Mouse (Mus musculus): ENCODE data around the gene Caskin2.

DNA sequence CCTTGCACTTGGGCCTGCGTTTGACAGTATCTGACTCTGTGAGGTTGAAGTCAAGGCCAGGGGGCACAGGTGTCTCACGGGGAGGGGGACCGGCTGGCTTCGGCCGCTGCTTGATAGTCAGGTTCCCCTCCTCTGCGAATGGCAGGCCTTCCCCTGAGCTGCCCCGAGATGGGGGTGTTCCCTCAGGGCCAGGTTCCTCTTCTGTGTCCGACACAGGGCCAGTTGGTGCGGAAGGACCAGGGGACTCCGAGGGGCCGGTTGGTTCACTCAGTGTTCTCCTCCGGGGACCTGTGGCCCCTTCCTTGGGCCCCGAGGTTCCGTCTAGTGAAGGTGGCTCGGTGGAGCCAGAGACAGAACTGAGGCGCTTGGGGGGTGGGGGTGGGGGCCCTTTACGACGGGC, 12.5 kb downstream of the Caskin2 start:
- TF ChIP-seq EP300 (optimal IDR thresholded peaks at IDR 0.05) (no peak), CTCF (IDR thresholded peaks at IDR 0.05; ENCODE audit: low read depth) (no peak)

Data from stomach, postnatal 0 days (tissue).